In the genomic region with DNA sequence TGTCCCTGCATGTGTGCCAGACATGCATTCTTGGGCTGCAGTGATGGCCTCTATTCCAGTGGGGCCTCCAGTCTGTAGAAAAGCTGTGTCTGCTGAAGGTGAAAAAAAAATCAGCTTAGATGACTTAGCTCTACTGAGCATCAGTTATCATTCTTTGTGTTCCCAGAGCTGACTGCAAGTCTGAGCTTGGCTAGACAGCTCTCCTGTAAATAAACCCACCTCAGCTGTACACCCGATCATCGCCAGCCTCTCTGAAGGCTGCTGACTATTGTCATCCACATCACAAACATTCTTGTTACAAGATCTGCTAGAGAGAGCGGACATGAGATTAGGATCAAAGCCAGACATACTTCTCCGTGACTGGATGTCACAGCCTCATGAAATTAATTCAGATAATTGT, we compare ENCODE assay signal across 17 mouse cellular contexts.
"Had no signal": no experiment of that assay in that cellular context is flagged by ENCODE, and none has a peak within 500 bp of the region (broad histone marks: within the 10 kb centered on the region; RNA-seq: fewer than 3 reads in every experiment).

No protein-coding gene starts in this region.

- DNase-seq: kidney, adult 11 months; kidney, adult 9 months; kidney, postnatal 4 days; left cerebral cortex, postnatal 4 days; lung, embryonic 14.5 days; lung, postnatal 10 days; lung, postnatal 4 days; right cerebral cortex, postnatal 14 days; thymus, adult 2 months; thymus, postnatal 25 days had no signal

- H3K27ac ChIP-seq: kidney, postnatal 0 days; layer of hippocampus, adult 2 months; limb, embryonic 13.5 days; liver, embryonic 15.5 days; midbrain, embryonic 12.5 days; stomach, embryonic 15.5 days had no signal

- H3K9me3 ChIP-seq: limb, embryonic 13.5 days; liver, embryonic 15.5 days; midbrain, embryonic 12.5 days; stomach, embryonic 15.5 days had no signal

- H3K9ac ChIP-seq: limb, embryonic 13.5 days; liver, embryonic 15.5 days; lung, embryonic 14.5 days; midbrain, embryonic 12.5 days; stomach, embryonic 15.5 days had no signal

- H3K4me2 ChIP-seq: limb, embryonic 13.5 days; liver, embryonic 11.5 days; liver, embryonic 15.5 days; lung, embryonic 14.5 days; midbrain, embryonic 12.5 days; stomach, embryonic 15.5 days had no signal

- H3K4me1 ChIP-seq: limb, embryonic 13.5 days; liver, embryonic 15.5 days; midbrain, embryonic 12.5 days; stomach, embryonic 15.5 days had no signal

- H3K36me3 ChIP-seq: limb, embryonic 13.5 days; liver, embryonic 15.5 days; midbrain, embryonic 12.5 days; stomach, embryonic 15.5 days had no signal

- H3K27me3 ChIP-seq: limb, embryonic 13.5 days; liver, embryonic 15.5 days; midbrain, embryonic 12.5 days; stomach, embryonic 15.5 days had no signal

- H3K4me3 ChIP-seq: layer of hippocampus, adult 2 months; limb, embryonic 13.5 days; liver, embryonic 15.5 days; midbrain, embryonic 12.5 days; stomach, embryonic 15.5 days had no signal
